Mouse (Mus musculus) stomach, postnatal 0 days (tissue): ENCODE results near the gene Ctsz. TPM values are rescaled to one million over a fixed set of nuclear protein-coding genes. Genes with fewer than 3 reads are reported as not detected.

Experiments
- ATAC-seq: fragments of 200-750 bp; cut with Nextera tagmentation; 2 replicates; pipeline ENCODE4 v1.8.0; 2017; ENCODE audit not compliant: low FRiP score, low TSS enrichment
- DNase-seq: peaks from one replicate; pipeline ENCODE4 v3.0.0-alpha.2; 2016; ENCODE audit warnings: low spot score
- H3K27ac ChIP-seq: fragments of 300-500 bp; sonication (generic); replicated peaks from 2 replicates; pipeline ENCODE4 v1.5.1; 2014; ENCODE audit warnings: mild to moderate bottlenecking, control low read depth
- H3K27me3 ChIP-seq: fragments of 300-500 bp; sonication (generic); 2 replicates; pipeline ENCODE4 v1.6.1; 2014; ENCODE audit warnings: low read length; ENCODE audit not compliant: control insufficient read depth, insufficient read depth
- H3K36me3 ChIP-seq: fragments of 300-500 bp; sonication (generic); 2 replicates; pipeline ENCODE4 v1.6.1; 2014; ENCODE audit warnings: low read length, mixed read lengths; ENCODE audit not compliant: control insufficient read depth, insufficient read depth
- H3K4me1 ChIP-seq: fragments of 300-500 bp; sonication (generic); replicated peaks from 2 replicates; pipeline ENCODE4 v1.6.1; 2014; ENCODE audit warnings: antibody characterized with exemption; ENCODE audit not compliant: control insufficient read depth, insufficient read depth
- H3K4me2 ChIP-seq: fragments of 300-500 bp; sonication (generic); replicated peaks from 2 replicates; pipeline ENCODE4 v1.6.1; 2014; ENCODE audit warnings: low read depth, mild to moderate bottlenecking, control low read depth, moderate library complexity
- H3K4me3 ChIP-seq: fragments of 300-500 bp; sonication (generic); 2 replicates; pipeline ENCODE4 v1.5.1; 2014; ENCODE audit warnings: low read depth, low read length, control low read depth
- H3K9ac ChIP-seq: fragments of 300-500 bp; sonication (generic); 2 replicates; pipeline ENCODE4 v1.6.1; 2014; ENCODE audit warnings: mild to moderate bottlenecking, low read length, control low read depth, mixed read lengths
- H3K9me3 ChIP-seq: fragments of 300-500 bp; sonication (generic); 2 replicates; pipeline ENCODE4 v1.6.1; 2016; ENCODE audit warnings: low read length; ENCODE audit not compliant: control insufficient read depth
- CTCF ChIP-seq: IDR thresholded peaks from 2 replicates; pipeline ENCODE4 v1.5.1; 2016; ENCODE audit warnings: antibody characterized with exemption, low read depth, mild to moderate bottlenecking, moderate library complexity
- EP300 ChIP-seq: optimal IDR thresholded peaks from 2 replicates; pipeline ENCODE3; 2016; ENCODE audit warnings: antibody characterized with exemption
- WGBS: fragments of 180-500 bp; shearing (Covaris S2); extraction: QIAGEN DNeasy Blood & Tissue Kit; methylation state at CpG from one replicate; pipeline ENCODE4 v1.1.7; 2014; 5-methylcytosine and 5-hydroxymethylcytosine counted together
- polyA plus RNA-seq: library from polyadenylated mRNA; unstranded; fragments of >200 nt; fragmentation: Nextera tagmentation; extraction: Ambion mirVana; gene quantifications from 2 replicates; pipeline ENCODE4 v1.2.1, GENCODE M21; 2015

Ctsz gene
- polyA plus RNA-seq, 1 experiment from 2014 or later, result 94.2 TPM

- Histone ChIP-seq H3K9me3 (no peaks in the 10 kb centered on the region), H3K27me3 (no peaks in the 10 kb centered on the region), H3K27ac (no peak overlapping the region), H3K4me1 (no peaks in the 10 kb centered on the region), H3K4me3 (no peak overlapping the region), H3K4me2 (no peak overlapping the region), H3K9ac (no peak overlapping the region), H3K36me3 (no peaks in the 10 kb centered on the region)
- ATAC-seq (no peak), DNase-seq (no peak)
- TF ChIP-seq CTCF (no peak), EP300 (no peak)
- WGBS, result 84% methylated on average over 9 of the region's 9 CpGs
Observed at GRCm38 (mm10) chr2:174381021-174381420, 57.8 kb downstream of the Ctsz start.

Other genes with a start within 250 kb of the Ctsz start
- 890 and 920 TPM in 2 replicates for gene Gnas, start 154.7 kb downstream of the Ctsz start, polyA plus RNA-seq
- 5.8 and 7.9 TPM in 2 replicates for gene Gm20721, start 92.3 kb downstream of the Ctsz start, polyA plus RNA-seq
- 37.6 and 40.2 TPM in 2 replicates for gene Nelfcd, start 23.2 kb downstream of the Ctsz start, polyA plus RNA-seq
- gene Tubb1, start 11.7 kb upstream of the Ctsz start, polyA plus RNA-seq, result 0.08 and 0.11 TPM in 2 replicates
- gene Atp5e, start 25.1 kb upstream of the Ctsz start, polyA plus RNA-seq, result 759 and 851 TPM in 2 replicates
- gene Prelid3b, start 34.0 kb upstream of the Ctsz start, polyA plus RNA-seq, result 131 and 132 TPM in 2 replicates
- gene Zfp831, start 204.5 kb upstream of the Ctsz start, polyA plus RNA-seq, result 0.01 TPM in 1 of 2 replicates, not detected in the other